Mouse (Mus musculus) lung, adult 18-20 months (tissue): ENCODE measurements around the gene Stk32b.

Source experiments
- DNase-seq, 2 experiments: peaks; one replicate each; pipeline ENCODE4 v3.0.0; 2022; ENCODE audit warnings: mixed read lengths in 2 of 2

Stk32b gene

GRCm38 (mm10) chr5:37506880-37507519, 210.0 kb downstream of the Stk32b start:
- no peak for DNase-seq

DNA sequence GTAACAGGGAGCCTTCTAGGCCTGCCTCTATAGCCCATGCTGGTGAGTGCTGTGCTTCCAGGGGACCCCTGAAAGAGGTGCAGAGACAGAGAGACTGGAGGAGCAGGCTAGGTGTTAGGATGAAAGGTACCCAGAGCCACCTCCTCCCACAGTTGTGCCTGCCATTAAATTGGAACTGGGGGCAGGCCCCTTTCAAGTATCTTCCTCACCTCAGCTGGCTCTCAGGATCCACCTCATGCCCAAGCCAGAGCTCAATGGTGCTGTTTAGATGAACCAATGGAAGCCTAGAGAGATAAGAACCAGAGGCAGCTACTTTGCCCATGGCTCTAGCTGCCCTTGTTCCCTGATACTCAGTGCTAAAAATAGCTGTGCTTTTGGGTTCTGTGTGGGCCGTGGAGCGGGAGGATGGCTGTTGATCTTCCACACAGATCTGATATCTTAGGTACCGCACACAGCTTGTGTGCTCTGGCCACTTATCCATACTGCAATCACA, 221.9 kb downstream of the Stk32b start:
- DNase-seq = no peak

DNA sequence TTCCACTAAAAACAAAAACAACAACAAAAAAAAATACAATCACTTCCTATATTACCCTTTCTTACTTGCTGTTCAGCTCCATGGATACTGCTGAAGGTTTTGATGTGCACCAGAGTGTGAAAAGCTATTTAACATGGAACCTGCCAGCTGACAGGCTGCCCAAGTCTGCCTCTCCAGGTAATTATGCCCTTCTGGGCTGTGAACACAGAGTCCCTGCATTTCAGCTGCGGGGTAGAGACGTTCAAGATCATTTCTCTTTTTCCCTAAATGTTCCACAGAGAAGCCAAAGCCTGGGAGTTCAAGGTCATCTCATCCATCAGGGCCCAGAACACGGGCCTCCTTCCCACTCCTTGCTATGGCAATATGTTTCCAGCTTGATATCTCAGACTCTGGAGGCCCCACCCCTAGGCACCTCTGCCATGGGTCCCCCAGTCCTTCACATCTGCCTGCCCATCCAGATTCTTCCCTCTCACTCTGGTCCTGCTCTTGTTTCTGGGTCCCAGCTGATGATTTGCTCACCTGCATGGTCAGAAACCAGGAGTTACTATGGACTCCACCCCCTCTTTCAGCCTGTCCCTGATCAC, 244.9 kb downstream of the Stk32b start:
- no peak for DNase-seq

DNA sequence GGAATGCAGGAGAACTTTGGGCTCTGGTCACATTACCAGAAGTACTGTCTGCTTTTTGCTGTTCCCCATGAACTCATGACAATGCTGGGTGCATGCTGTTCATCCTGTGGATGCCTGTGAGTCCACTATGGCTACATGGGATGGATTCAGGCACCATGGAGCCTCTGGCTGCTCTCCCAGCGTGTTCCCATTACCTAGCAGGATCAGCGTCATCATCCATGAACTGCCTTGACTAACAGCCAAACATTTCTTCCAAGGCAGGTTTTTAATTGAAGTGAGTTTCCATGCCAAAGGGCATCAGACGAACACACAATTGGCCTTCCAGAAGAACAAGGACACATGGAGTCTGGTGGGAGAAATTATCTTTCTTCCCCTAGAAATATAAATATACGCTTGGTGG, 245.4 kb downstream of the Stk32b start:
- DNase-seq = no peak

- DNase-seq = no peak
Observed at GRCm38 (mm10) chr5:37469031-37469430, 247.9 kb downstream of the Stk32b start.

DNA sequence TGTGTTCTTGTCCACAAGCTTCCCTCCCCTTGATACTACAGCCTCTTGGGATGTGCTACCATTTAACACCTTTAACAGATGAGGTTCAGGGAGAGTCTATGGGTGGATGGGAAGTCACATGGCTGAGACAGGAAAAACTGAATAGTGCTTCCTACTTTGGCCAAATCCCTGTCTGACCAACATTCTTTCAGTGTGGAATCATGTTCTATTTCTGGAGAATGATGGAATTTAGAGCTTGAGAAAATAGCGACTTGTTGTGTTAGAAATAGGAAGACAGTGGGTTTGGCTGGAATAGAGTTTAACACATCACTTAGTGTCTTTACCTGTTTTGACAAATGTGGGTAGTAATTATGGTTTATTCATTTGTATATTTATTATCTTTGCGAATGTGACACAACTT, 249.3 kb downstream of the Stk32b start:
- DNase-seq = no peak

DNA sequence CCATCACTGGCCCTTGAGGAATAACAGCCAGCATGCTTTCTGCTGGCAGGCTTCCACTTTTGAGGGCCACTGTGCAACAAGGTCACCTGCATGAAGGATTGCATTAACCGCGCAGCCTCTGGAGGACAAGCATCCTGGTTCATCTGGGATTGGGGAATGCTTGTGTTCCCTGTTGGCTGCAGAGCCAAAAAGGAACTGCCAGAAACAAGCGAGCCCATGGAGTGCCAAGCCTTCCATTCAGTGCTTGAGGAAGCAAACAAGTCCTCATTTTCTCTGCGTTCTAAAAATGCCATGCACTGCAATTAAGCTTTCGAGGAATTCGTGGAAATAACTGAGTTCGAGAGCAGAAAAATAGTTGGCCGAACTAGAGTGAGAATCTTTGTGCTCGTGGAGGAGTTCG, 251.5 kb downstream of the Stk32b start:
- DNase-seq = no peak

- DNase-seq = no peak
Observed at GRCm38 (mm10) chr5:37458236-37458635, 258.7 kb downstream of the Stk32b start.

DNA sequence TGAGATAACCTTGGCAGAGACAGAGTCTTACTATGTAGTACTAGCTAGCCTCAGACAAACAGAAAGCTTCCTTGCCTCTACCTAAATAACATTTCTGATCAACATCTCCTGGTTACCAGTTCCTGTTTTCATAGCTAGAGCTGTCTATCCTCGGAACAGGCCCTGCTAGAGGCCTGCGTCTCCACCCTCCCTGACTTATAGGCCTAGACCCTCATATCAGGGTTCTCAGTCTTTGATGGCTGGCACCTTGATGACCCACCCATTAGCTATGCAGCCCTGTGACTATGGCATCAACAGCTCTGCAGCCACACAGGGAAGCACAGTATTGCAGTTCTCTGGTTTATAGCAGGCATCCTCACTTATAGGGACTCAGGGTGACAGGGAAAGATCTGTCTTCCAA, 259.1 kb downstream of the Stk32b start:
- no peak for DNase-seq

DNA sequence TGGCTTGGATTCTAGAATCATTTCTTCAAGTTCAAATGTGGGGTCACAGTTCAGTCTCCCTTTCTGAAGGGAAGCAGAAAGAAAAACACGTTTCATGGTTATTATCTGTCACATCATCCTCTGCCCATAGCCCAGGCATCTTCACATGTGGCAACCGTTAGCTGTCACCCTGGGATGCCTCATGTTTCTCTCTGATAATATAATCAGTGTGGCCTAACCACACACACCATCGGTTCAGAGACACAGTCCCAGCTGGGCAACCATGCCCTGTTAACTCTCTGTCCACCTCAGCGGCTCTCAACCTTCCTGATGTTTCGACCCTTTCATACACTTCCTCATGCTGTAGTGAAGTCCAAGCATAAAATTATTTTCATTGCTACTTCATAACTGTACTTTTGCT, 259.8 kb downstream of the Stk32b start:
- no peak for DNase-seq

DNA sequence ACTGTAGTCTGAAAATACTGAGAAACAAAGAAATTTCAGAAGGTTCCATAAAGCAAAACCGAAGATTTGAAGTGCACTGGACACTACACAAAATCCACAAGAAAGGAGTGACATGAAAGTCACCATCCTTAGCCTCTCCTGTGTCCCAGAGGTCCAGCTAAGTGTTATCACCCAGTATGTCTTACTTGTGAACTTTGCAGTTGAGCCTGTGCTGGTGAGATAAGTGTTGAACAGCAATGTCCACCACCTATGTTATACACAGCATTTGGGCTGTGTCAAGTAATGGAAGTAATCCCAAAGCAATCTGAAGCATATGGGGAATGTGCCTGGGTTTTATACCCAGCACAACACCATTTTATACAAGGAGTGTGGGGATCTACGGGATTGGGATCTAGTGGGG, 260.4 kb downstream of the Stk32b start:
- DNase-seq = no peak

GRCm38 (mm10) chr5:37447546-37447945, 269.4 kb downstream of the Stk32b start:
- no peak for DNase-seq

DNA sequence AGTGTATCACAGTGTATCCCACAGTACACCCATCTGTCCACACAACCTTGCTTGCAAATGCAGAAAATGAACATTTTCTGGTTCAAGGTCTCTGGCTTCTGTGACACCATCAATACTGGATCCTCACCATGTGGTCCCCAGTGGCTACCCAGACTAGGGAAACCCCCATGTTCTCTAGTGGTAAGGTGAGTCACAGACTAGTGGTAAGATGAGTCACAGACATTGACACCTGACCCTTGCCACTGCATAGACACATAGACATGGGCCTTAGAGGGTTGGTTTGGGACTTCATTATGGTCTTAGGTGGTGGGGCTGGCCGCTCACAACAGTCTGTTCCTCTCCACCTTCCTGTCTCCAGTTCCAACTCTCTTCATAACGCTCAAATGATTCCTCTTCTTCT, 274.2 kb downstream of the Stk32b start:
- no peak for DNase-seq

DNA sequence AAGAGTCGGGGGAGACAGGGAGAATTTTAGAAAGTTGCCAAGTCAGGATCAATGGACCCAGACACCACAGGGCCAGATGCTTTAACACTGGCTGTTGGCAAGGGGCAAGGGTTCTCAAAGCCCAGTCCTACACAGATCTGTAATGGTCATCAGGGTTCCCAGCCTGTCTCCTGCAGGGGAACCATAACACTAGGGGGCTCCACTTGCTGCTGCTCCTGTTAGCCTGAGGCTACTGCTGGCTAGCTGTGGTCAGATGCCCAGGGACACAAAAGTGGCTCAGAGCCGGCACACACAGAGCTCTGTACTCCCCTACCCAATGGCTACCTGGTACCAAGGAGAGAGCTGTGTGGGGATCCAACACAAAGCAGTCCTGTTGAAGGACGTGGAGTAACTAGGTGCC, 281.6 kb downstream of the Stk32b start:
- DNase-seq = no peak

DNA sequence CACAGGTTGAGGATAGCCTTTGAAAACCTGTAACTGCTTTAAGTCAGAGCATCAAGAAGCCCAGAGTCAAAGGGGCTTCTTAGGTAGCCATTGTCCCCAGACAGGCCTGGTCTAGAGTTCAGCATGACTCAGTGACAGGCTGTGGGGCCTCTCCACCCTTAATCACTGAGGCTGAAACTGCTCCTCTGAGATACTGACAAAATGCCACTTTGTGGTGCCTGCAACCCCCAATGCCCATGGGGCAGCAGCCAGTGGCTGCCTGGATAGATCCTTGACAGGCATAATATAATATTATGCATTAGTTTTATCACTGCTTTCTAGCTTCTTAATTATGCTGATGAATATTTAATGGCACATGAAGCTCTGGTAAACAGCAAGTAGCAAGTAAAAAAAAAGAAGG, 289.8 kb downstream of the Stk32b start:
- DNase-seq = no peak

DNA sequence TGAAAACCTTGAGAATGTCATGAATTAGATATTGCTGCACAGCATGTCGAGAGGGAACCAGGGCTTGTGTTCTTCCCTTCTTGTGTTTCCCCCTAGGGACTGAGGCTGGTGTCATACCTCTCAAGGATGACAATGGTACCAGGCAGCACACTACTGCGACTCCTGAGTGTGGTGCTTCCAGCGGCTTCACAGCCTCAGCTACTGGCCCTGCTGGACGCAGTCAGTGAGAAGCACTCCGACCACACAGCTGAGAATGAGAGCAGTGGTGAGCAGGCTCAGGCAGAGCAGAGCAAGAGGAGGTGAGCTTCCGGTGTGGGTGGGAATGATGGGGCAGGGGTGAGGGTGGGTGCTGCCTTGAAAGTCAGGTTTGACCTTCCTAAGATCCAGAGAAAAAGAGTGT, 297.9 kb downstream of the Stk32b start:
- DNase-seq = no peak
